Mouse (Mus musculus): ENCODE data around the gene Aldh4a1.

GRCm38 (mm10) chr4:139602357-139603244, 20.1 kb upstream of the Aldh4a1 start, which contains the start of gene Gm21969:
- peak; percentile 87 for TF ChIP-seq CTCF (IDR thresholded peaks at IDR 0.05; ENCODE audit: low read depth)
- TF ChIP-seq EP300 (IDR thresholded peaks at IDR 0.05; ENCODE audit: low read depth), result no peak

Measured in heart, postnatal 0 days (tissue).